Mouse (Mus musculus) cerebellum, adult 11-12 months (tissue): Measurements from ENCODE around the gene Plekho1.

Experiments used
- DNase-seq: peaks from one replicate; pipeline ENCODE4 v3.0.0; 2022

Plekho1 gene

DNA sequence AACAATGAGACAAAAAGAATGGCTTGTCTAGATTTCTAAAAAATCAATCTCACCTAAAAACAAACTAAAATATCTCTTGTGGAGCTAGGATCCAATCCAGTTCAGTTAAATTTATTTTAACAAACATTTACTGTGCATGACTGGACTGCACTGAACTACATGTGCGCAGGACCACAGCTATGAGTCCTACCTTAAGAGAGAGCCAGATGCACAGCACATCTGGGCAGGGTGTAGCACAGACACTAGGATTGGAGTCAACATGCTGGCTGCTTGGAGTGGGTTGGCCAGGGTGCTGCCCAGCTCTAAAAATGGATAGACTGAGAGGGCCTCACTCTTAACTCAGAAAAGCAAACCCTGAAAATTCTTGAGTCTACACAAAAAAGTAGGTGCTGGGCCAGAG, 5.8 kb upstream of the Plekho1 start:
- DNase-seq: no peak

DNA sequence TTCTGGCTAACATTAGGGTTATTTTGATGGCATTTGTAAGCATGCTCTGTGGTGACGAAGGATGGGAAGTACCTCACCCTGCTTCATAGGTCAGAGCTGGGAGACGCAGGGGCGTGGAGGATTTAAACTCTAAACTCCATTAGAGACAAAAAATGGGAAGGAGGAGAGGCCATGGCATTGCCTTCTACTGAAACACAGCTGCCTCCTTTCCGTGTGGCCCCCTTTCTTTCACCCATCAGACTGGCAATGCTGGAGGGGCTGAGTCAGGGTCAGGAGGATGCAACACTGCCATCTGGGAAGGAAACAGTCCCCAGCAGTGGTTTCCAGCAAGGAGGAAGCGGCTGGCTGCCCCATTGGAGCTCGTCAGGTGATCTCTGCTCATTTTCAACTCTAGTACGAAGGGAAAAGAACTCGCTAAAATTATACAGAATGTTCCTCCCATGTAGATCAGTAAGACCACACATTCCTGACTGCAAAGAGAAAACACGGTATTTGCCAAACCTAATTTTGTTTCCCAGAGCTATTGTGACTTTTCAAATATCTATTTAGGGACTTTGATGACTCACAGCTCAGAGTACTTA, 5.2 kb upstream of the Plekho1 start:
- DNase-seq: no peak

DNA sequence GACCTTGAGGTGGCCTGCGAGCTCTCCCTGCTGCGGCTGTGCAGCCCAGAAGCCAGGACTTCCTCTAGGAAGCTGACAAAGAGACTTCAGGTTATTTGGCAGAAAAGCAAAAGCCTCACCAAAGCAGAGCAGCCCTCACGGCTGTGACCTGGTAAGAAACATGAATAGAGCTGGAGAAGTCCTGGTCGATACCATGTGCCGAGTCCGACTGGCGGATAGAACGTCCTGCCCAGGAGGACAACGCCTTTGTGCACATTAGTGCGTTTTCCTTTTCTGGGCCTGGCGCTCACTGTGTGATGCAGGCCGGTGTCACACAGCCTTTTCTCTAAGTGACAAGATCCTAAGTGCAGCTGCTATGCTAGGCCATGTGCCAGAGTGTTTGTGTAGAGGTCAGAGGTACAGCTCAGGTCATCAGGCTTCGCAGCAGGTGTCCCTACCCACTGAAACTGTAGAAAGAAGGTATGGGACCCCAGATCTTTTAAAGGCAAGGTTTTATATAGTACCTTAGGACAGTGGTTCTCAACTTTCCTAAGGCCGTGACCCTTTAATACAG, 4.4 kb upstream of the Plekho1 start:
- no peak for DNase-seq

DNA sequence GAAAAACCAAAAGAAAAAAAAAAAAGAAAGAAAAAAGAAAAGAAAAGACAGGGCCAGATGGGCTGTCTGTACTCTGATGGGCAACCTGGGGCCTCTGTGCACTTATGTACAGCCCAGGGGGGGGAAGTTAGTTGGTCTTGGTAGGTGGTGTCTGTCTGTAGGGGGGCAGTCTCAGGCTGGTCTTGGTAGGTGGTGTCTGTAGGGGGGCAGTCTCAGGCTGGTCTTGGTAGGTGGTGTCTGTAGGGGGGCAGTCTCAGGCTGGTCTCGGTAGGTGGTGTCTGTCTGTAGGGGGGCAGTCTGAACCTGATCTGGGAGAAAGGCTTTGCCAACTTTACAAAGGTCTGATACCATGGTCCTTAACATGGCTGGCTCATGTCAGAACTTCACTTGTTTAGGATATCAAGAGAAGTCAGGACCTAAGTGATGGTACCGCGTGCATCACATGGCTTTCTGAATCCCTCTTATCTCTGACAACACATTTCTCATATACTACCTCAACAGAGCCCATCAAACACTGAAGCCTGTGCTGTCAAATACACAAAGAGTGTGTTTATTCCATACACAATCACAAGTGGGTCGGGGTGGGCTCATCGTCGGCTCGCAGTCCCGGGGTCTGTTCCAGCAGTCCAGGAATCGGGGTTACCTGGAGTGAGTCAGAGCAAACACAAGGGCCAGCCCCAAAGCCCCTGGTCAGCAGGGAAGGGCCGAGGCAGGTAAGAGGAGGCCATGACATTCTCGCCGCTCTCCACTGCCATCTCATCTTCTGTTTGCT, 3.7 kb upstream of the Plekho1 start:
- no peak for DNase-seq

- DNase-seq: no peak
Observed at GRCm38 (mm10) chr3:95997203-95997721, 1.5 kb upstream of the Plekho1 start.

DNA sequence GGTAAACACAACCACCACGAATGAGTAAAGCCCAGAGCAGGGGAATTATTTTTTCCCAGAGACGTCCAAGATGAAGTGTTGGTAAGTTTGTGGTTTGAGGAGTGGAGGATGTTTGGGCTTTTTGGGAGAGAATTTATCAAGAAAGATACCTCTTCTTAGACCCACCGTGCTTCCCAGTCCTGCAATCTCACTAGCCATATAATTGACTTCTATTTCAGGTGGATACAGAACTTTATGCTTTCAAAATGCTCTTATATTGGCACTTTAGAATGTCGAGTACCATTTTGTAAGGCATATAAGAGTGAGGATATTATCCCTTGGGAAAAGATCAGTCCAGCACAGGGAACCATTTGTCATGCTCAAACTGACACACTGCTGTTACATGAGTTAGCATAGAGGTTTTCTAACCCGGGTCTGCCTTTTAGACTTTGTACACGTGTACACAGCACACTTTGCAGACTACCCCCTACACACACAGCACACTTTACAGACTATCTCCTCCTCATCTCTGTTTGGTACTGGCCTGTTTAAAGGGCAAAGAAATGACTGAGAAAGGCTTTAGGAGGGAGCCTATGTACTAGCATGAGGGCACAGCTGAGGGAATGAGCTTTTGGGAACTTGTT, 761 bp upstream of the Plekho1 start:
- no peak for DNase-seq

GRCm38 (mm10) chr3:95994975-95995801, 613 bp downstream of the Plekho1 start:
- no peak for DNase-seq

- DNase-seq: no peak
Observed at GRCm38 (mm10) chr3:95994381-95994846, 1.4 kb downstream of the Plekho1 start.

DNA sequence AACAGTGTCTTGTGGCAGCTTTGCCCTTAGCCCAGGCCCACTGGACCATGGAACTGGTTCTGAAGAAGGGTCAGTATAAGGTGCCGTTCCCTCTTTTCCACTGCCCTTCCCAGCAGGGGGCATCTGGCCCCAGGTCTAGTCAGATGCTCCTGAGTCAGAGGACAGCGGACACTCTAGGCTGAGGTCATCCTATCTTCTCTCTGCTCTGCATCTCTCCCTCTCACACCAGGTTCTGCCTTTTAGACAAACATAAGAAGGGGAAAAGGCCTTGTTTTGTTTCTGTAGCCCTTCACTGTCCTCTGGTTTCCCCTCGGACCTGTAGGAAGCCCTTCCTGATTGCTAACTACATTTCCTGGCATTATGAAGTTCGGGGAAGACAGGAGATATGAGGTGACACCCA, 1.9 kb downstream of the Plekho1 start:
- peak; percentile 79 for DNase-seq

DNA sequence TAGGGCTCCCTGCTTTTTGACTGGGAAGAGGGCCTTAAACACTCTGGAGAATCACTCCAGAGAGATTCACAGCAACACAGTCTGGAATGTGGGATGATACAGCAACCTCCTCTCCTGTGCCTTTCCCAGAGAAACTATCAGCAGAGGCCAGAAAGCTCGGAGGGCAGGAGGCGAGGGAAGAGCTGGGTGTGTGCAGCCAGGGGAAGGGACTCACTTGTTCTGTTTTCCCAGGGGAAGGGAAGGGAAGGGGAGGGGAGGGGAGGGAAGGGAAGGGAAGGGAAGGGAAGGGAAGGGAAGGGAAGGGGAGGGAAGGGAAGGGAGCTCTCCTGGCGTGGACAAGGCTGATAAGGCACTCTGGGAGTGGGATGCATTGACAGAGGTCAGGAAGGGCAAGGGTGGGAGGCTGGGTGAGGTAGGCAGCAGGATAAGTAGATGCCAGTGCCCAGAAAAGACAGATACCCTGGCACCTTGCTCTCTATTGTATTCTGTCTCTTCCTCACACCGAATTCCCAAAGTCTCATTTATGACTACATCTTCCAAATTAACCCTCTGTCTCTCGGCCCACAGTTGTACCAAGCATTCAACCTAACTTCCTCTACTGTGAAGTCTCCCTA, 2.7 kb downstream of the Plekho1 start:
- DNase-seq: no peak

DNA sequence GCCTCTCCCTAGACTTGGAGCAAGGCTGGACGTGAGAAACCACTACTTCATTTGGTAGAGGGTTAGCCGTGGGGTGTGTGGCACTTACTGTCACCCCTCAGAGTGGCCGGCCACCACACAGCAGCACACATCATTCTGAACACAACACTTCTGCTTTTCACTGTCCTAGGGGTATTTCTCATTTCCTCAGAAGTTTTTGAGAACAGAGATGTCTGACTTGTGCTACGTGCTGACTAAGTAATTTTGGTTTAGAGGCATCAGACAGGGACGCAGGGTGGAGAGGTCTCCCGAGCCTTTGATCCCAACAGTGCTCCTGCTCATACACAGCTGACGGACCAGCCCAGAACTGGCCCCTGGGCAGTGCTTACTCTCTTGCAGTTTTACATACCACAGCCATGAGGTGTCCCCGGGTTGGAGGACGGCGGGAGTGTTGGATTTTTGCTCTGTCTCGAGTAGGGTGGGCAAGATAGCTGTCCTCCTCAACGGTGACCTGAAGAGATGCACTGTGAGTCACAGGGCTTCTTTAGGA, 5.3 kb downstream of the Plekho1 start:
- no peak for DNase-seq

DNA sequence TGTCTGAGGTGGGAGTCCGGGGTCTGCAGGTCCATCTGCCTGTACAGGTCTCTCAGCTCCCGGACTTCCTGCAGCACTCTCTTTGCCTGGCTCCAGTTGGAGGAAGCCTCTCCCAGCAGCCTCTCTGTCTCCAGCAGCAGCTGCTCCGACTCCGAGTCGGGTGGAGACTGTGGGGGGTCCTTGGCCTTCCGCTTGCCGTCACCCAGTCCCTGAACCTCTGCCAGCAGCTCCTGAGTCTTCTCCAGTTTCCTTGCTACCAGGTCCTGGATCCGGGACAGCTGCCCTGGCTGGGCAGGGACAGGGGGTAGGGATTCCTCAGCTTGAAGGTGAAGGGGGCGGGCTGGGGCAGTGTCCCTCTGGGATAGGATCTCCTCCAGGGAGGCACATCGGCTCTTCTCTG, 6.8 kb downstream of the Plekho1 start:
- peak; percentile 85 for DNase-seq

DNA sequence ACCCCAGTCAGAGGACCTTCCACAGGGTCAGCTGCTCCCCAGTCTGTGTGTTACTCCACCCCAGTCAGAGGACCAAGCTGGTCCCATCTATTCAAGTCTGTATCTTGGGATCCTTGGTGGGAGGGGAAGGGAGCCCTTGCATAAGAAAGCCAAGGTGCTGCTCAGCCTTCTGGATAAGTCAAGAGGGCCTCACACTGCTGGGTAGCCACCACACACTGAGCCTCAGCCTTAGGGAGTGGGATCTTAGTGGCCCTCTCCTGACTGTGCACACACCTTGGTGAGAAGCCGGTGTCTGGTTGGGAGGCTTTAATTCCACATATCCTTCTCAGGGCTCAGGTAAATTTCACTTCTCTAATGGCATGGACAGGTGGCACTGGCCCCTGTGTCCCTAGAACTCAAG, 7.7 kb downstream of the Plekho1 start:
- DNase-seq: no peak

DNA sequence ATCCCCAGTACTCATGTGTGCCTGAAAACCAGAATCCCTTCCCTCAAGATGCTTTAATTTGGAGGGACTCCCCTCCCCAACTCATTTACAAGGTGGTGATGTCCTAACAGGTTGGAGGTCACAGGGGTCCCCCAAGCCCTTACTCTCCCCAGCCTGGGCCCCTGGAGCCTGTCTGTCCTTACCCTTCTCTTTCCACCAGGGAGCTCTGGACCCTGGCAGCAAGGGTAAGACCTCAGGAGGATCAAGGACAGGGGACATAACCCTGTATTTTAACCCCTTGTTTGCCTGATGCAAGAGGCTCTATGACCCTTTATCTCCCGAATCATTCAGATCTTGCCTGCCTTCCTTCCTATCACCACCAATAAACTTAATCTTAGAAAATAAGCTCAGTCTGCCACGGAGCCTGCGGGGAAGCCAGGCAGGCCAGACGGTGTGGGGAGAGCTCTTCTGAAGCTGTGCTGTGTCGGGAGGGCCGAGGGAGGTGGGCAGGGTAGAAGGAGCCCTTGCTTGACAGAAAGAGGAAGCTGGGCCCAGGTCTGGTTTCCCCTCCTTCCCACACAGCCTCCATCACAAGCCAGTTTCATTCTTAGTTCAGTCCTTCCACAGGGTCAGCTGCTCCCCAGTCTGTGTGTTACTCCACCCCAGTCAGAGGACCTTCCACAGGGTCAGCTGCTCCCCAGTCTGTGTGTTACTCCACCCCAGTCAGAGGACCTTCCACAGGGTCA, 8.3 kb downstream of the Plekho1 start:
- no peak for DNase-seq

- DNase-seq: no peak
Observed at GRCm38 (mm10) chr3:95986984-95987383, 8.8 kb downstream of the Plekho1 start.

- no peak for DNase-seq
Observed at GRCm38 (mm10) chr3:95986001-95986622, 9.7 kb downstream of the Plekho1 start.

- DNase-seq: peak; percentile 82
Observed at GRCm38 (mm10) chr3:95985209-95986000, 10.4 kb downstream of the Plekho1 start.

GRCm38 (mm10) chr3:95982129-95982528, 13.7 kb downstream of the Plekho1 start:
- no peak for DNase-seq

- DNase-seq: no peak
Observed at GRCm38 (mm10) chr3:95980276-95980970, 15.4 kb downstream of the Plekho1 start.
